Mouse (Mus musculus) testis, adult 10 weeks (tissue): ENCODE data around the gene Gm10591. TPM values are rescaled to one million over a fixed set of nuclear protein-coding genes. Genes with fewer than 3 reads are reported as not detected.

Experiments
- polyA plus RNA-seq: library from polyadenylated mRNA; stranded (reverse); fragments of 350-450 nt; fragmentation: Illumina TruSeq; extraction: RNeasy Lipid Tissue Mini Kit (QIAGEN cat#74804); gene quantifications from one replicate; pipeline ENCODE4 v1.2.3, GENCODE M21; 2014; ENCODE audit warnings: low read depth, low replicate concordance

The Gm10591 gene
- polyA plus RNA-seq, result not detected

GRCm38 (mm10) chr4:42611895-42612294, at the start of gene Gm10591:
TSS of gene Gm10591 (plus strand) at chr4:42612195.

GRCm38 (mm10) chr4:42629419-42629818, 17.4 kb downstream of the Gm10591 start, which contains the start of gene Gm2564:
TSS of gene Gm2564 (plus strand) at chr4:42629719.

GRCm38 (mm10) chr4:42654951-42655350, 43.0 kb downstream of the Gm10591 start, which contains the start of gene Ccl27b:
TSS of gene Ccl27b (plus strand) at chr4:42655251.

GRCm38 (mm10) chr4:42661793-42662192, 49.8 kb downstream of the Gm10591 start, which contains the start of gene Il11ra2:
TSS of gene Il11ra2 (minus strand) at chr4:42661893.

Other genes starting within 250 kb of the Gm10591 start
- gene Gm21586, start 172.8 kb upstream of the Gm10591 start, polyA plus RNA-seq, result not detected
- gene Gm2163, start 145.4 kb upstream of the Gm10591 start, polyA plus RNA-seq, result 6.6 TPM
- gene Fam205a2, start 84.0 kb upstream of the Gm10591 start, polyA plus RNA-seq, result not detected
- gene Gm2564, start 17.5 kb downstream of the Gm10591 start, polyA plus RNA-seq, result not detected
- gene Ccl27b, start 43.1 kb downstream of the Gm10591 start, polyA plus RNA-seq, result 12.2 TPM
- not detected for gene Il11ra2, start 49.7 kb downstream of the Gm10591 start, polyA plus RNA-seq
- 35.6 TPM for gene 4930578G10Rik, start 123.3 kb downstream of the Gm10591 start, polyA plus RNA-seq
- not detected for gene Ccl19, start 144.4 kb downstream of the Gm10591 start, polyA plus RNA-seq
- not detected for gene Ccl21a, start 161.8 kb downstream of the Gm10591 start, polyA plus RNA-seq
- 17.8 TPM for gene Fam205a1, start 241.7 kb downstream of the Gm10591 start, polyA plus RNA-seq
- not detected for gene Gm12394, start 244.6 kb downstream of the Gm10591 start, polyA plus RNA-seq